Mouse (Mus musculus) CD8-positive naive resting alpha-beta T cell, adult 2 months (primary cell): ENCODE results near the gene Gla.
A peak's percentile ranks its signal among the peaks of the same experiment; 100 is the strongest.

Source experiments
- DNase-seq, 2 experiments: peaks; one replicate each; pipeline ENCODE4 v3.0.0; 2022; ENCODE audit warnings: low read depth in 2 of 2, low spot score in 2 of 2

The Gla gene

GRCm38 (mm10) chrX:134600659-134601379 lies at the start of gene Gla, which contains the start of gene Hnrnph2:
Gene Gla, minus strand, starts transcription at chrX:134601125.
Gene Hnrnph2, plus strand, starts transcription at chrX:134601179.
- peak; percentile 83 to 86 for DNase-seq

- peak; percentile 58 to 68 for DNase-seq
These were observed 47.2 kb upstream of the Gla start for GRCm38 (mm10) chrX:134648031-134648692.

- no peak for DNase-seq
These were observed 46.5 kb upstream of the Gla start for GRCm38 (mm10) chrX:134647421-134647820.

- DNase-seq = no peak
These were observed 45.4 kb upstream of the Gla start for GRCm38 (mm10) chrX:134646338-134646737.

- no peak for DNase-seq
These were observed 40.3 kb upstream of the Gla start for GRCm38 (mm10) chrX:134641000-134641760.

GRCm38 (mm10) chrX:134635860-134636259 lies 34.9 kb upstream of the Gla start:
- DNase-seq = no peak

- DNase-seq = no peak
These were observed 34.2 kb upstream of the Gla start for GRCm38 (mm10) chrX:134635111-134635510.

GRCm38 (mm10) chrX:134632710-134633109 lies 31.8 kb upstream of the Gla start:
- no peak for DNase-seq

- no peak for DNase-seq
These were observed 27.3 kb upstream of the Gla start for GRCm38 (mm10) chrX:134628200-134628599.

GRCm38 (mm10) chrX:134623350-134623749 lies 22.4 kb upstream of the Gla start:
- no peak for DNase-seq

GRCm38 (mm10) chrX:134621685-134622084 lies 20.8 kb upstream of the Gla start:
- DNase-seq = no peak

GRCm38 (mm10) chrX:134620254-134620865 lies 19.4 kb upstream of the Gla start:
- DNase-seq = no peak

- no peak for DNase-seq
These were observed 18.8 kb upstream of the Gla start for GRCm38 (mm10) chrX:134619695-134620094.

- DNase-seq = no peak
These were observed 13.4 kb upstream of the Gla start for GRCm38 (mm10) chrX:134614306-134614705.

GRCm38 (mm10) chrX:134612285-134612959 lies 11.5 kb upstream of the Gla start:
- no peak for DNase-seq

GRCm38 (mm10) chrX:134610984-134611383 lies 10.1 kb upstream of the Gla start:
- DNase-seq = no peak

- DNase-seq = peak in 1 of 2 experiments; percentile 8
These were observed 8.5 kb upstream of the Gla start for GRCm38 (mm10) chrX:134609472-134609871.

GRCm38 (mm10) chrX:134601380-134602120 lies 625 bp upstream of the Gla start:
- DNase-seq = no peak

GRCm38 (mm10) chrX:134599922-134600565 lies 881 bp downstream of the Gla start:
- no peak for DNase-seq

GRCm38 (mm10) chrX:134589836-134590235 lies 11.1 kb downstream of the Gla start:
- no peak for DNase-seq
